Mouse (Mus musculus) left cerebral cortex, postnatal 10 days (tissue): ENCODE results near the gene Rars. TPM values are rescaled to one million over a fixed set of nuclear protein-coding genes. Genes with fewer than 3 reads are reported as not detected.

ENCODE experiments used
- DNase-seq, 2 experiments: peaks; one replicate each; pipeline ENCODE4 v3.0.0; 2021 to 2022; ENCODE audit warnings: low spot score in 2 of 2, mixed read lengths in 1 of 2; ENCODE audit errors: extremely low spot score in 1 of 2
- intact Hi-C: fragments of 180-260 bp; cut with DNase I; formaldehyde crosslinking; loops from one replicate; pipeline ENCODE4 v1.15.1; 2025
- microRNA-seq: library from miRNA; unstranded; fragments of <30 nt; microRNA quantifications from one replicate; pipeline ENCODE4 v1.2.0, GENCODE M21; 2022
- total RNA-seq, 2 experiments: library from RNA; stranded (reverse); gene quantifications; 2 replicates each; pipeline ENCODE4 v1.2.3; 2021

Rars gene
- total RNA-seq, 2 experiments from 2014 or later, result 46.7 to 50.2 TPM

- no peak for DNase-seq
Observed at GRCm38 (mm10) chr11:35782444-35782843, 51.9 kb downstream of the Rars start.

GRCm38 (mm10) chr11:35780336-35780735, 54.0 kb downstream of the Rars start:
- DNase-seq, result no peak
- intact Hi-C loops, result no loop called here

More at GRCm38 (mm10) chr11:35782444-35782843, 51.9 kb downstream of the Rars start:
- intact Hi-C loops, result no loop called here

- no peak for DNase-seq
- intact Hi-C loops, result no loop called here
Observed at GRCm38 (mm10) chr11:35776452-35776851, 57.9 kb downstream of the Rars start.

GRCm38 (mm10) chr11:35775606-35776005, 58.7 kb downstream of the Rars start:
- intact Hi-C loops, result no loop called here
- DNase-seq, result no peak

GRCm38 (mm10) chr11:35770741-35771504, 63.4 kb downstream of the Rars start:
- intact Hi-C loops, result no loop called here
- no peak for DNase-seq

GRCm38 (mm10) chr11:35769746-35770437, 64.4 kb downstream of the Rars start:
- intact Hi-C loops, result no loop called here
- peak; percentile 45 to 87 for DNase-seq

- intact Hi-C loops, result no loop called here
- DNase-seq, result peak; percentile 98 to 99
Observed at GRCm38 (mm10) chr11:35769188-35769745, 65.0 kb downstream of the Rars start, which contains the start of gene Pank3. Gene Pank3 (plus strand): TSS chr11:35769484.

- intact Hi-C loops, result no loop called here
- no peak for DNase-seq
Observed at GRCm38 (mm10) chr11:35766845-35767244, 67.5 kb downstream of the Rars start.

- no peak for DNase-seq
- intact Hi-C loops, result no loop called here
Observed at GRCm38 (mm10) chr11:35760627-35761003, 73.7 kb downstream of the Rars start.

GRCm38 (mm10) chr11:35760001-35760626, 74.2 kb downstream of the Rars start:
- intact Hi-C loops, result no loop called here
- no peak for DNase-seq

Small RNA genes within 50 kb of the gene (microRNA-seq; reads per million reads assigned to microRNA genes)
- gene Mir103-1, result 3.7 reads per million, percentile 9 among the genes with 10 or more reads in this experiment

Other genes with a start within 250 kb of the Rars start
- gene Pank3, start 65.0 kb downstream of the Rars start, total RNA-seq, result 10 to 100 TPM; 56.5 to 57.0 TPM
- 10 to 100 TPM; 47.7 to 50.8 TPM for gene Fbll1, start 35.6 kb downstream of the Rars start, total RNA-seq
- gene Wwc1, start 146.0 kb upstream of the Rars start, total RNA-seq, result 100 to 1,000 TPM; 127 to 158 TPM